Mouse (Mus musculus) ES-Bruce4 (cell line): ENCODE results near the gene Tmem89. TPM values are rescaled to one million over a fixed set of nuclear protein-coding genes. Genes with fewer than 3 reads are reported as not detected.

Source experiments
- H3K27ac ChIP-seq: 2 replicates; pipeline ENCODE4 v1.5.1; 2012; ENCODE audit warnings: low read length, inconsistent platforms; ENCODE audit not compliant: insufficient read depth
- H3K27me3 ChIP-seq: 2 replicates; pipeline ENCODE4 v1.6.1; 2012; ENCODE audit warnings: mild to moderate bottlenecking, low read length, inconsistent platforms; ENCODE audit not compliant: control insufficient read depth, poor library complexity, insufficient read depth, severe bottlenecking
- H3K36me3 ChIP-seq: 2 replicates; pipeline ENCODE4 v1.6.1; 2012; ENCODE audit warnings: inconsistent platforms, mild to moderate bottlenecking, low read length, moderate library complexity; ENCODE audit not compliant: control insufficient read depth, poor library complexity, insufficient read depth, severe bottlenecking
- H3K4me1 ChIP-seq: one replicate; pipeline ENCODE4 v1.8.1; 2011; ENCODE audit warnings: low read length; ENCODE audit not compliant: control insufficient read depth, insufficient read depth
- H3K4me3 ChIP-seq: 2 replicates; pipeline ENCODE4 v1.5.1; 2011; ENCODE audit warnings: low read depth, mild to moderate bottlenecking, low read length
- H3K9ac ChIP-seq: 2 replicates; pipeline ENCODE4 v1.6.1; 2012; ENCODE audit warnings: low read depth, mild to moderate bottlenecking, inconsistent platforms; ENCODE audit not compliant: poor library complexity, severe bottlenecking
- H3K9me3 ChIP-seq: replicated peaks from 2 replicates; pipeline ENCODE4 v1.6.1; 2012; ENCODE audit warnings: mild to moderate bottlenecking, low read length, inconsistent platforms; ENCODE audit not compliant: control insufficient read depth, poor library complexity, insufficient read depth, severe bottlenecking
- CTCF ChIP-seq: IDR thresholded peaks from one replicate; pipeline ENCODE4 v1.8.1; 2011; ENCODE audit warnings: low read depth, low read length
- EP300 ChIP-seq: IDR thresholded peaks from 2 replicates; pipeline ENCODE4 v1.6.1; 2011; ENCODE audit warnings: low read depth, low read length; ENCODE audit not compliant: insufficient read depth
- POLR2A ChIP-seq: IDR thresholded peaks from one replicate; pipeline ENCODE4 v1.8.1; 2011; ENCODE audit warnings: low read length; ENCODE audit not compliant: insufficient read depth
- polyA plus RNA-seq: library from polyadenylated mRNA; stranded (reverse); fragments of >200 nt; gene quantifications from 2 replicates; pipeline ENCODE4 v1.2.4, GENCODE M21; 2011; ENCODE audit warnings: low read depth; ENCODE audit not compliant: missing spikeins, insufficient read depth, insufficient read length

Gene Tmem89
- not detected in 2 replicates for polyA plus RNA-seq

GRCm38 (mm10) chr9:108914491-108914890 lies at the start of gene Tmem89:
Tmem89 (plus strand) TSS chr9:108914619.
- H3K4me3 ChIP-seq, result no peak within 1 kb of the TSS
- no peaks in the 10 kb centered on the region for H3K27me3 ChIP-seq
- no peaks in the 10 kb centered on the region for H3K9me3 ChIP-seq
- no peaks in the 10 kb centered on the region for H3K36me3 ChIP-seq
- H3K9ac ChIP-seq, result no peak within 1 kb of the TSS
- no peak for TF ChIP-seq POLR2A
- TF ChIP-seq CTCF, result no peak
- no peak for TF ChIP-seq EP300
- H3K4me1 ChIP-seq, result no peaks in the 10 kb centered on the region
- no peak within 1 kb of the TSS for H3K27ac ChIP-seq

GRCm38 (mm10) chr9:108912308-108912707 lies 2.1 kb upstream of the Tmem89 start:
- Histone ChIP-seq H3K27me3 (no peaks in the 10 kb centered on the region), H3K36me3 (no peaks in the 10 kb centered on the region), H3K9ac (no peak overlapping the region), H3K4me1 (no peaks in the 10 kb centered on the region), H3K27ac (no peak overlapping the region), H3K4me3 (no peak overlapping the region), H3K9me3 (no peaks in the 10 kb centered on the region)
- TF ChIP-seq POLR2A, result no peak
- no peak for TF ChIP-seq EP300
- TF ChIP-seq CTCF, result no peak

DNA sequence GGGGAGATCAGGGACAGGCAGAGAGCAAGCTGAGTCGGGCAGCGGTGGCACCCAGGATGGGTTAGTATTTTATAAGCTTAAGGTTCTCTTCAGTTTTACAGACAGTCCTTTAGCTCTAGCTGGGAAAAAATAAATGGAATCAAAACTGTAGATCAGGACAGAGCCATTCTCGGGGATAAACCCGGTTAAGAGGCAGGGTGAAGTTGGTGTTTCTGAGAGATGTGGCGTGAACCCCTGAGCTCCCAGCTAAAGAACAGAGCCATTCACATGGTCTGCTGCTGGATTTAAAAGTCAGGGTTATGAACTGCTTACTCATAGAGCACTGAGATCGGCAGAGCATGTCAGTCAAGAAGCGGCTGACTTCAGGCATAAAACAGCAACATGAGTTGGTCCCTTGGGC lies 1.3 kb upstream of the Tmem89 start:
- H3K9me3 ChIP-seq, result no peaks in the 10 kb centered on the region
- no peak for TF ChIP-seq CTCF
- TF ChIP-seq EP300, result no peak
- no peak for TF ChIP-seq POLR2A
- no peaks in the 10 kb centered on the region for H3K27me3 ChIP-seq
- H3K9ac ChIP-seq, result no peak overlapping the region
- H3K4me3 ChIP-seq, result no peak overlapping the region
- H3K27ac ChIP-seq, result no peak overlapping the region
- H3K36me3 ChIP-seq, result no peaks in the 10 kb centered on the region
- H3K4me1 ChIP-seq, result no peaks in the 10 kb centered on the region

DNA sequence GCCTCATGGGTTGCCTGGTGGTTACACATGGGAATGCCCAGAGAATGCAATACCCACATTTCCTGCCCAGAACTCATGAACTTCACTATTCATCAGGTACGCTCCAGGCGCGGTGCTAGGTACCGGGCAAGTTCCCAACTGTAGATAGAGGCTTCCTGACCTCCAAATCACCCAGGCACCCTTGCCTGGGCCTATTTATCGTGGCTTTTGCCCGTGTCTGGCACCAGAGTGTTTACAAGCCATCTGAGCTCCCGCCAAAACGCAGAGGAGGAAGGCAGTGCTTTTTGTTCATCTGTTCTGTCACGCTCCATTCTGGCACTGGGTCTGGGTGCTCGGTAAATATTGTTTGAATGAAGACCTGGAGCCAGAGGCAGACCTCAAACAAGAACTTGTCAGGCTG lies 798 bp upstream of the Tmem89 start:
- H3K4me3 ChIP-seq, result no peak overlapping the region
- H3K9me3 ChIP-seq, result no peaks in the 10 kb centered on the region
- no peaks in the 10 kb centered on the region for H3K4me1 ChIP-seq
- no peaks in the 10 kb centered on the region for H3K27me3 ChIP-seq
- H3K36me3 ChIP-seq, result no peaks in the 10 kb centered on the region
- no peak overlapping the region for H3K27ac ChIP-seq
- TF ChIP-seq EP300, result no peak
- no peak for TF ChIP-seq CTCF
- no peak for TF ChIP-seq POLR2A
- no peak overlapping the region for H3K9ac ChIP-seq

DNA sequence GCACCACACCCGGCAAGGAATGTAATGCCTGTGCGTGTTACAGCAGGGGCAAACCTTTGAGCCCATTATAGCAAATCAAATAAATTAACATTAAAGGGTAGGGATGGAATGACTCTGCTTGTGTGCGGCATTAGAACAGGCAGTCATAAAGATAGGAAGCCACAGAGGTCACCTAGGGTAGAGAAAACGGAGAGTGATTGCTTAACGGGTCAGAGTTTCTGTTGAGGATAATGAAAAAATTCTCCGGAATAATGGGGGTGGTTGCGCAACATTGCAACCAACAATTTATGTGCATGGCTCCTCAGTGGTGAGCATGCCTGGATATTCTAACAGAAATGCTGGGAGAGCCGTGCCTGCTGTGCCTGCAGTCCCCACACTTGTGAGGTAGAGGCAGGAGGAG lies 11.5 kb downstream of the Tmem89 start:
- H3K9me3 ChIP-seq, result no peaks in the 10 kb centered on the region
- H3K27me3 ChIP-seq, result no peaks in the 10 kb centered on the region
- no peaks in the 10 kb centered on the region for H3K4me1 ChIP-seq
- H3K36me3 ChIP-seq, result no peaks in the 10 kb centered on the region
- H3K4me3 ChIP-seq, result no peak overlapping the region
- TF ChIP-seq POLR2A (no peak), EP300 (no peak), CTCF (no peak)
- H3K9ac ChIP-seq, result no peak overlapping the region
- no peak overlapping the region for H3K27ac ChIP-seq

DNA sequence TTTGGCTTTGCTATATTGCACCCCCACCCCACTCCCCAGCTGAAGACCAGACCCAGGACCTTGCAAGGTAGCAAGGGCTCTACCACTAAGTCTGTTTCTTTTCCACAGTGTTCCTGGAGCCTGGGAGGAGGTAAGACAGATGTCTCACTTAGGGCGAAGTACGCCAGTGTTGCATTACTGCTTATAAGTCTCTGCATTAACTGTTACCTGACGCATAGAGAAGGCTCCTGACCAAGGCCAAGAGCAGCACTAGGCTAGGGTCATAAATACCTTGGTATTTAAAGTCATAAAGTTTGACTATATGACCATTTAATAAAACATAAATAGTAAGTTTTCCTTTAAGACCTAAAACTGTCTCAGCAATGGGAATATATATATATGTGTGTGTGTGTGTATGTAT lies 14.0 kb downstream of the Tmem89 start:
- Histone ChIP-seq H3K27ac (no peak overlapping the region), H3K9me3 (no peaks in the 10 kb centered on the region), H3K4me1 (no peaks in the 10 kb centered on the region), H3K9ac (no peak overlapping the region), H3K27me3 (no peaks in the 10 kb centered on the region), H3K4me3 (no peak overlapping the region), H3K36me3 (no peaks in the 10 kb centered on the region)
- TF ChIP-seq CTCF (no peak), EP300 (no peak), POLR2A (no peak)
